Mouse (Mus musculus): ENCODE measurements around the gene Myct1.
A peak's percentile ranks its signal among the peaks of the same experiment; 100 is the strongest.

Gene Myct1

GRCm38 (mm10) chr10:5626268-5626667 is 32.7 kb downstream of the Myct1 start:
- DNase-seq: no peak

GRCm38 (mm10) chr10:5633672-5634200 is 40.2 kb downstream of the Myct1 start:
- no peak for DNase-seq

GRCm38 (mm10) chr10:5634336-5634735 is 40.8 kb downstream of the Myct1 start:
- peak in 1 of 2 experiments; percentile 36 for DNase-seq

DNA sequence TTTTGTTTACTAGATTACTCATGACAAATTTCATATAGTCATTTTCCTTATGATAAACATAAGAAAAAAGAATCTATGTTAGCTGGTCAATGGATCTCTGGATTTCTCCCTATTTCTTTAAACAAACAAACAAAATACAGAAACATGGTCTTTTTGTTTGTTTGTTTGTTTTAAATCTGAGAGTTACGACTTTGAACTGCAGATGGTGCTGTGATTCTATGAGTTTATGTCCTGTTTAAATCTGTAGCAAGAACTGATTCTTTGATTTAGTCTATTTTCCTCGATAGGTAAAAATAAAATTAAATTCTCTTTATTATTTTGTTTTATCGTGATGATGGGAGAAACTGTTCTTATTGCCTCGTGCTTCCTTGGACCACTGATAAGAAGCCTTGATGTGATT is 43.7 kb downstream of the Myct1 start:
- no peak for DNase-seq

- DNase-seq: no peak
Measured at GRCm38 (mm10) chr10:5639112-5639511, 45.5 kb downstream of the Myct1 start, which contains the start of gene Vip. Gene Vip, plus strand, starts transcription at chr10:5639218.

All from lung, adult 18-20 months (tissue).